Mouse (Mus musculus): ENCODE data around the gene Ccnd3. TPM values are rescaled to one million over a fixed set of nuclear protein-coding genes. Genes with fewer than 3 reads are reported as not detected.

Gene Ccnd3
- polyA plus RNA-seq, 2 experiments = 195 to 379 TPM

GRCm38 (mm10) chr17:47505566-47505965, 715 bp downstream of the Ccnd3 start:
- Histone ChIP-seq H3K27ac (peak overlapping the region; percentile 42), H3K36me3 (replicated peaks; ENCODE audit: control insufficient read depth, insufficient read depth, low read depth) (peaks cover 3% of the 10 kb centered on the region), H3K27me3 (ENCODE audit: control insufficient read depth, insufficient read depth, low read length) (no peaks in the 10 kb centered on the region), H3K9me3 (ENCODE audit: control insufficient read depth, low read length) (no peaks in the 10 kb centered on the region), H3K9ac (replicated peaks) (peak overlapping the region; percentile 73), H3K4me1 (replicated peaks; ENCODE audit: control insufficient read depth in 2 of 2, insufficient read depth in 2 of 2, low read length in 1 of 2) (peaks cover 34 to 44% of the 10 kb centered on the region in 2 experiments), H3K4me2 (ENCODE audit: low read depth) (peak overlapping the region; percentile 88), H3K4me3 (ENCODE audit: insufficient read depth in 1 of 2, low read depth in 2 of 2, low read length in 2 of 2) (peak overlapping the region; percentile 48 to 60; a peak in 3 of 4 replicates)
- DNase-seq (ENCODE audit: low read depth in 3 of 3, low spot score in 3 of 3) = no peak
- 31% methylated on average over 2 of the region's 2 CpGs for WGBS (ENCODE audit: insufficient replicate concordance)
- TF ChIP-seq EP300 (IDR thresholded peaks at IDR 0.05; ENCODE audit: low read depth) (no peak), CTCF (IDR thresholded peaks at IDR 0.05; ENCODE audit: low read depth) (no peak)
- no peak for ATAC-seq (ENCODE audit: insufficient read depth)

GRCm38 (mm10) chr17:47506042-47506441, 1.2 kb downstream of the Ccnd3 start:
- Histone ChIP-seq H3K9ac (replicated peaks) (no peak overlapping the region), H3K36me3 (replicated peaks; ENCODE audit: control insufficient read depth, insufficient read depth, low read depth) (no peaks in the 10 kb centered on the region), H3K9me3 (ENCODE audit: control insufficient read depth, low read length) (no peaks in the 10 kb centered on the region), H3K27ac (no peak overlapping the region), H3K4me1 (replicated peaks; ENCODE audit: control insufficient read depth in 2 of 2, insufficient read depth in 2 of 2, low read length in 1 of 2) (peaks cover 36 to 45% of the 10 kb centered on the region in 2 experiments), H3K4me3 (ENCODE audit: insufficient read depth in 1 of 2, low read depth in 2 of 2, low read length in 2 of 2) (no peak overlapping the region), H3K4me2 (ENCODE audit: low read depth) (peak overlapping the region; percentile 88), H3K27me3 (ENCODE audit: control insufficient read depth, insufficient read depth, low read length) (no peaks in the 10 kb centered on the region)
- 65% methylated on average over 1 of the region's 1 CpGs for WGBS (ENCODE audit: insufficient replicate concordance)
- DNase-seq (ENCODE audit: low read depth in 3 of 3, low spot score in 3 of 3) = no peak
- no peak for ATAC-seq (ENCODE audit: insufficient read depth)
- TF ChIP-seq EP300 (IDR thresholded peaks at IDR 0.05; ENCODE audit: low read depth) = no peak
- no peak for TF ChIP-seq CTCF (IDR thresholded peaks at IDR 0.05; ENCODE audit: low read depth)

GRCm38 (mm10) chr17:47506697-47507096, 1.8 kb downstream of the Ccnd3 start:
- ATAC-seq (ENCODE audit: insufficient read depth) = no peak
- H3K4me3 ChIP-seq (ENCODE audit: insufficient read depth in 1 of 2, low read depth in 2 of 2, low read length in 2 of 2) = no peak overlapping the region
- H3K36me3 ChIP-seq (replicated peaks; ENCODE audit: control insufficient read depth, insufficient read depth, low read depth) = no peaks in the 10 kb centered on the region
- H3K4me2 ChIP-seq (ENCODE audit: low read depth) = peak overlapping the region; percentile 1; the same call in 1 of the 2 replicates
- no peaks in the 10 kb centered on the region for H3K27me3 ChIP-seq (ENCODE audit: control insufficient read depth, insufficient read depth, low read length)
- no peak overlapping the region for H3K27ac ChIP-seq
- H3K9ac ChIP-seq (replicated peaks) = no peak overlapping the region
- no peak for TF ChIP-seq CTCF (IDR thresholded peaks at IDR 0.05; ENCODE audit: low read depth)
- TF ChIP-seq EP300 (IDR thresholded peaks at IDR 0.05; ENCODE audit: low read depth) = no peak
- peaks cover 37 to 48% of the 10 kb centered on the region in 2 experiments for H3K4me1 ChIP-seq (replicated peaks; ENCODE audit: control insufficient read depth in 2 of 2, insufficient read depth in 2 of 2, low read length in 1 of 2)
- DNase-seq (ENCODE audit: low read depth in 3 of 3, low spot score in 3 of 3) = no peak
- 78% methylated on average over 4 of the region's 4 CpGs for WGBS (ENCODE audit: insufficient replicate concordance)
- no peaks in the 10 kb centered on the region for H3K9me3 ChIP-seq (ENCODE audit: control insufficient read depth, low read length)

DNA sequence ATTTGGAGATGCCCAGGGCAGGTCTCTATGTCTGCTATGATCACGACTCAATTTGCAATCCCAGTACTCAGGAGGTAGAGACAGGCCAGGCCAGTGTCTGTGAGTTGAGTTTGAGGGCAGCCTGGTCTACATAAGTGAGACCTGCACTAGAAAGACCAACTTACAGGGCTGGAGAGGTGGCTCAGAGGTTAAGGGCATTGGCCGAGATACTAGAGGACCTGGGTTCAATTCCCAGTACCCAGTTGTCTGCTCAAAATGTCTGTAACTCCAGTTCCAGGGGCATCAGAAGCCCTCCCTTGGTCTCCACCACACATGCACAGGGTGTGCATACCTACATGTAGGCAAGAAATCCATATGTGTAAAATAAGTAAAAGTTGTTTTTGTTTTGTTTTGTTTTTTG, 2.7 kb downstream of the Ccnd3 start:
- Histone ChIP-seq H3K4me1 (replicated peaks; ENCODE audit: control insufficient read depth in 2 of 2, insufficient read depth in 2 of 2, low read length in 1 of 2) (peaks cover 42 to 53% of the 10 kb centered on the region in 2 experiments), H3K9ac (replicated peaks) (no peak overlapping the region), H3K9me3 (ENCODE audit: control insufficient read depth, low read length) (no peaks in the 10 kb centered on the region), H3K4me2 (ENCODE audit: low read depth) (peak overlapping the region; percentile 73), H3K4me3 (ENCODE audit: insufficient read depth in 1 of 2, low read depth in 2 of 2, low read length in 2 of 2) (no peak overlapping the region), H3K36me3 (replicated peaks; ENCODE audit: control insufficient read depth, insufficient read depth, low read depth) (no peaks in the 10 kb centered on the region), H3K27me3 (ENCODE audit: control insufficient read depth, insufficient read depth, low read length) (no peaks in the 10 kb centered on the region), H3K27ac (peak overlapping the region; percentile 75)
- DNase-seq (ENCODE audit: low read depth in 3 of 3, low spot score in 3 of 3) = no peak
- 59% methylated on average over 2 of the region's 2 CpGs for WGBS (ENCODE audit: insufficient replicate concordance)
- TF ChIP-seq EP300 (IDR thresholded peaks at IDR 0.05; ENCODE audit: low read depth) (no peak), CTCF (IDR thresholded peaks at IDR 0.05; ENCODE audit: low read depth) (no peak)
- no peak for ATAC-seq (ENCODE audit: insufficient read depth)

GRCm38 (mm10) chr17:47508012-47508608, 3.3 kb downstream of the Ccnd3 start:
- peak; percentile 74 to 87 (median 76) for DNase-seq (ENCODE audit: low read depth in 3 of 3, low spot score in 3 of 3)
- TF ChIP-seq CTCF (IDR thresholded peaks at IDR 0.05; ENCODE audit: low read depth) = 0 out of 2 replicates have a peak, but pooled peaks have one; percentile 10
- peak; percentile 8; the same call in 1 of the 2 replicates for TF ChIP-seq EP300 (IDR thresholded peaks at IDR 0.05; ENCODE audit: low read depth)
- H3K27me3 ChIP-seq (ENCODE audit: control insufficient read depth, insufficient read depth, low read length) = no peaks in the 10 kb centered on the region
- H3K4me1 ChIP-seq (replicated peaks; ENCODE audit: control insufficient read depth in 2 of 2, insufficient read depth in 2 of 2, low read length in 1 of 2) = peaks cover 47 to 58% of the 10 kb centered on the region in 2 experiments
- H3K4me3 ChIP-seq (ENCODE audit: insufficient read depth in 1 of 2, low read depth in 2 of 2, low read length in 2 of 2) = peak overlapping the region; percentile 41 to 52
- H3K36me3 ChIP-seq (replicated peaks; ENCODE audit: control insufficient read depth, insufficient read depth, low read depth) = no peaks in the 10 kb centered on the region
- peak overlapping the region; percentile 73 for H3K4me2 ChIP-seq (ENCODE audit: low read depth)
- peak overlapping the region; percentile 61 for H3K9ac ChIP-seq (replicated peaks)
- H3K9me3 ChIP-seq (ENCODE audit: control insufficient read depth, low read length) = no peaks in the 10 kb centered on the region
- ATAC-seq (ENCODE audit: insufficient read depth) = peak; percentile 46
- H3K27ac ChIP-seq = peak overlapping the region; percentile 75
- under 1% methylated on average over 12 of the region's 12 CpGs for WGBS (ENCODE audit: insufficient replicate concordance)
